Comparison of ENCODE assay signal across 12 mouse cellular contexts in genomic region chr1:118359071-118359761, GRCm38 (mm10). TPM values are rescaled to one million over a fixed set of nuclear protein-coding genes. Genes with fewer than 3 reads are reported as not detected.
DNase-seq lines count a peak whose midpoint lies in the region; TF ChIP-seq lines count a peak whose summit lies in the region.
"Had no signal": no experiment of that assay in that cellular context is flagged by ENCODE, and none has a peak within 500 bp of the region (broad histone marks: within the 10 kb centered on the region; RNA-seq: fewer than 3 reads in every experiment).

No protein-coding gene starts in this region.

- intact Hi-C loops in heart, adult 2 months (cut with DNase I), result loop anchor here (2.0 kb wide), 1 partner anchor 16 kb away; no protein-coding TSS in a partner anchor

- peak; percentile 9 for DNase-seq in layer of hippocampus, adult 9-10 months (ENCODE audit: low spot score)
- DNase-seq in layer of hippocampus, adult 8-10 months (ENCODE audit: low spot score in 2 of 2), result no peak
- peak; percentile 35 for DNase-seq in cerebellum, adult 9-10 months
- DNase-seq in heart, adult 2 months, result peak; percentile 37 to 71
- peak; percentile 58 for DNase-seq in heart, postnatal 4 days
- DNase-seq in adrenal gland, adult 2 months, result no peak
- no peak for DNase-seq in kidney, adult 8-10 months
- DNase-seq: retina, postnatal 1 day; thymus, postnatal 36 days had no signal

- peaks cover 7% of the 10 kb centered on the region; the same call in 1 of the 2 replicates for H3K4me1 ChIP-seq in heart, adult 2 months (ENCODE audit: control insufficient read depth, insufficient read depth, low read length)
- H3K4me1 ChIP-seq: forebrain, embryonic 15.5 days; liver, embryonic 15.5 days had no signal

- TF ChIP-seq EP300 in heart, adult 2 months (IDR thresholded peaks at IDR 0.05; ENCODE audit: insufficient read depth, low read depth, low read length), result 0 out of 2 replicates have a peak, but pooled peaks have one; percentile 11

- peak overlapping the region; percentile 44 for H3K9ac ChIP-seq in heart, adult 2 months (ENCODE audit: low read depth, low read length)
- H3K9ac ChIP-seq: forebrain, embryonic 15.5 days; liver, embryonic 15.5 days had no signal

- TF ChIP-seq CTCF in heart, adult 2 months (IDR thresholded peaks at IDR 0.05), result no peak

- H3K27me3 ChIP-seq in heart, adult 2 months (ENCODE audit: control insufficient read depth, insufficient read depth, low read length), result no peaks in the 10 kb centered on the region
- H3K27me3 ChIP-seq: forebrain, embryonic 15.5 days; liver, embryonic 15.5 days; megakaryocyte, embryonic 14.5 days had no signal

- no peaks in the 10 kb centered on the region for H3K79me2 ChIP-seq in heart, adult 2 months (replicated peaks; ENCODE audit: control insufficient read depth, insufficient read depth, low read length)

- TF ChIP-seq POLR2A in heart, adult 2 months (IDR thresholded peaks at IDR 0.05; ENCODE audit: insufficient read depth, low read depth, low read length), result no peak

- H3K27ac ChIP-seq in heart, adult 2 months, result peak overlapping the region; percentile 89
- H3K27ac ChIP-seq: forebrain, embryonic 15.5 days; liver, embryonic 15.5 days had no signal

- WGBS in heart, adult 2 months, result 32% methylated on average over 6 of the region's 6 CpGs

- H3K36me3 ChIP-seq in heart, adult 2 months (ENCODE audit: control insufficient read depth, insufficient read depth, low read length), result no peaks in the 10 kb centered on the region
- H3K36me3 ChIP-seq: forebrain, embryonic 15.5 days; liver, embryonic 15.5 days had no signal

- no peak overlapping the region for H3K4me3 ChIP-seq in heart, adult 2 months
- H3K4me3 ChIP-seq: forebrain, embryonic 15.5 days; liver, embryonic 15.5 days; megakaryocyte, embryonic 14.5 days had no signal

RNA-seq across cellular contexts. Expression of gene Clasp1, which starts 29.6 kb away (rescaled TPM):
- 100 to 1,000 TPM in 3 of 4 experiments, 10 to 100 TPM in 1; 88.8 to 120 (median 111) TPM for total RNA-seq in layer of hippocampus, adult 8-10 months (2022)
- total RNA-seq in heart, adult 2 months (2021), result 100 to 1,000 TPM; 323 to 407 TPM
- 148 and 198 TPM in 2 replicates for polyA plus RNA-seq in heart, adult 2 months (2012; rRNA removed)
- 100 to 1,000 TPM; 340 to 344 TPM for total RNA-seq in heart, postnatal 4 days (2021)
- 10 to 100 TPM; 36.0 to 42.9 TPM for total RNA-seq in adrenal gland, adult 2 months (2021)
- polyA plus RNA-seq in adrenal gland, adult 2 months (2012; rRNA removed), result 13.1 and 14.9 TPM in 2 replicates

RNA-seq across cellular contexts. Expression of gene Nifk, which starts 37.6 kb away (rescaled TPM):
- 10 to 100 TPM; 23.9 to 26.6 (median 24.2) TPM for total RNA-seq in layer of hippocampus, adult 8-10 months (2022)
- 10 to 100 TPM; 14.2 to 15.2 TPM for total RNA-seq in heart, adult 2 months (2021)
- polyA plus RNA-seq in heart, adult 2 months (2012; rRNA removed), result 5.4 and 12.2 TPM in 2 replicates
- 10 to 100 TPM; 24.5 to 24.8 TPM for total RNA-seq in heart, postnatal 4 days (2021)
- total RNA-seq in adrenal gland, adult 2 months (2021), result 10 to 100 TPM; 35.8 to 45.7 TPM
- polyA plus RNA-seq in adrenal gland, adult 2 months (2012; rRNA removed), result 1.7 and 2.4 TPM in 2 replicates

RNA-seq across cellular contexts. Expression of gene Tsn, which starts 47.7 kb away (rescaled TPM):
- total RNA-seq in layer of hippocampus, adult 8-10 months (2022), result 100 to 1,000 TPM; 105 to 118 (median 107) TPM
- total RNA-seq in heart, adult 2 months (2021), result 10 to 100 TPM; 63.0 to 66.6 TPM
- polyA plus RNA-seq in heart, adult 2 months (2012; rRNA removed), result 30.9 and 46.3 TPM in 2 replicates
- total RNA-seq in heart, postnatal 4 days (2021), result 10 to 100 TPM; 95.9 to 97.3 TPM
- total RNA-seq in adrenal gland, adult 2 months (2021), result 100 to 1,000 TPM; 125 to 128 TPM
- polyA plus RNA-seq in adrenal gland, adult 2 months (2012; rRNA removed), result 33.8 and 37.6 TPM in 2 replicates

Comparison
In these comparisons a context has a peak if more than half of its experiments do, and no peak if none do; other contexts are left out.
1. DNase-seq: peak in layer of hippocampus, adult 9-10 months (single experiment), cerebellum, adult 9-10 months (single experiment), heart, adult 2 months (2 of 2) and heart, postnatal 4 days (single experiment); none in layer of hippocampus, adult 8-10 months (0 of 2), adrenal gland, adult 2 months (single experiment) and kidney, adult 8-10 months (0 of 2).